Mouse (Mus musculus): Measurements from ENCODE around the gene Rpl7a. TPM values are rescaled to one million over a fixed set of nuclear protein-coding genes. Genes with fewer than 3 reads are reported as not detected.

Rpl7a gene
- total RNA-seq, 2 experiments from 2014 or later, result 228 to 233 TPM

DNA sequence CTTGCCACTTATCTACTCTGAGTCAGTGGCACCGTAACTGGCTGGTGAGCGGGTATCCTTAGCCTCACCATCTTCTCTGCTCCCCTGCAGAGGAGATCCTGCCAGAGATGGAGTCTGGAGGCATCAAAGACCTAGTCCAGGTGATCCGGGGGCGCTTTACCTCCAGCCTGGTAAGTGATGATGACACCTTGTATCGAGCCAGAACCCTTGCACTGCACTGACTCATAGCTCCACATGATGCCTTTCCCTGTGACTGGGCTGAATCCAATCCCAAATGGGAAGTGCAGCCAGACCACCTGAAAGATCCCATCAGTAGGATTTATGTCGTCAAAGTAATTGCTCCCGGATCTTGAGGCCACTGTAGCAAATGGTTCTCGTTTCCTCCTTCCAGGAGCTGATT is 42.3 kb downstream of the Rpl7a start:
- no peak for DNase-seq (ENCODE audit: low spot score in 2 of 2)

GRCm38 (mm10) chr2:26954735-26955395 is 44.3 kb downstream of the Rpl7a start:
- DNase-seq (ENCODE audit: low spot score in 2 of 2), result no peak

DNA sequence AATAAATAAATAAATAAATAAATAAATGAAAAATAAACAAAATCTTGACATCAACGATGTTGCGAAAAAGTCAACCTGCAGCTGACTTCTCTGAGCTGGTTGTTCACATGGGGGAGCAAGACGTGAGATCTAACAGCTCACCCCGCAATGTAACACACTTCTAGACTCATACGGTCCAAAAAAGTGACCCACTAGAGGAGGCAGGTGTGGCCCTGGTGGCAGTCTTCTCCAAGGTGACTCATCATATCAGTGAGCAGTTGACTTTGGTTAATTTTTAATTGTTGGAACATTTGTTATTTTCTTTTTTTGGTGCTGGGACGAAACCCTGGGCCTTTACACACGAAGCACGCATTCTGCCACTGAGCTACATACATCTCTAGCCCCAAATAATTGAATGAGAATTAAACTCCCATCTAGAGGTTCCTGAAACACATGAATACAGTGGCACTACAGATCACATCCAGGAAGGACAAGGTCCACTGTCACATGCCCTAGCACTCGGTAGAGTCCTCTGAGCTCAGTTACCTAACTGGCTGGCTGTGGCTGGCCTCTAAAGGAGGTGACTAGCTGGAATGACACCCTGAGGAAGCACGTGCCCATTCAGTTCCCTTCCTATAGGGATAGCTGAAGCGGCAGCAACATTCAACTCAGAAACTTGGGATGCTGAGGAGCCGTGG is 46.4 kb downstream of the Rpl7a start:
- no peak for DNase-seq (ENCODE audit: low spot score in 2 of 2)

DNA sequence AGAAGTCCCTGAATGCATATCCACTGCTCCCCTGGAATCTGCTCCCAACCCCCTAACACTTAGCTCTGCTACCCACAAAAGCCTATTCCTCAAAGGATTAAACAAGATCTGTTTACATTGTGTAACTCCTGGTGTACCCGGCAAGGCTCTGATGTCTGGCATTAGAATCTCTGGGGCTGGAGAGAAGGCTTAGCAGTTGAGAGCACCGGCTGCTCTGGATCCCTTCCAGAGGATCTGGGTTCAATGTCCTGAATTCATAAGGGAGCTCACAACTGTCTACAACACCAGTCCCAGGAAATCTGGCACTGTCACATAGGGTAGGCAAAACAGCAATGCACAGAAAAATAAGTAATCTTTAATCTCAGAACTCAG is 46.9 kb downstream of the Rpl7a start:
- DNase-seq (ENCODE audit: low spot score in 2 of 2), result no peak

DNA sequence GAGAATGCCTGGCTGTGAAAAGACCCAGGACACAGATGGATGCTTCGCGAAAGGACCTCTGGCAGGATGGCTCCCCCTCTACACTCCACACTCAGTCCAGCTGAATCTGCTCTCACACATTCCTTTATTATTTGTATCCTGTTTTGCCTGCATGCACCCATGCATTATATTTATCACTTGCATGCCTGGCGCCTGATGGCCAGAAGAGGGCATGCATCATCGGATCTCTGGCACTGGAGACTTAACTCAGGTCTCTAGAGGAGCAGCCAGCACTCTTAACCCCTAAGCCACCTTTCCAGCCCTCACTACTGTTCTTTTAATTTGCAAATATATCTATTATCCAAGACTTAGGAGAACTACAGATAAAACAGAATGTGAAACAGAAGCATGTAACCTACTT is 50.2 kb downstream of the Rpl7a start:
- DNase-seq (ENCODE audit: low spot score in 2 of 2), result no peak

Other genes starting within 250 kb of the Rpl7a start
- not detected for gene Lcn4, start 239.5 kb upstream of the Rpl7a start, total RNA-seq (2021)
- not detected for gene Abo, start 45.8 kb upstream of the Rpl7a start, total RNA-seq (2021)
- gene Surf6, start 7.9 kb upstream of the Rpl7a start, total RNA-seq (2021), result 10 to 100 TPM; 27.1 to 29.1 TPM
- 10 to 100 TPM; 42.5 to 49.2 TPM for gene Med22, start 87 bp upstream of the Rpl7a start, total RNA-seq (2021)
- 10 to 100 TPM; 35.3 to 39.9 TPM for gene Surf2, start 5.6 kb downstream of the Rpl7a start, total RNA-seq (2021)
- 100 to 1,000 TPM; 106 to 118 TPM for gene Surf1, start 5.8 kb downstream of the Rpl7a start, total RNA-seq (2021)
- gene Surf4, start 23.2 kb downstream of the Rpl7a start, total RNA-seq (2021), result 10 to 100 TPM; 44.9 to 52.7 TPM
- not detected for gene Stkld1, start 23.3 kb downstream of the Rpl7a start, total RNA-seq (2021)
- 10 to 100 TPM; 55.5 to 66.5 TPM for gene Rexo4, start 53.6 kb downstream of the Rpl7a start, total RNA-seq (2021)
- gene Adamts13, start 62.7 kb downstream of the Rpl7a start, total RNA-seq (2021), result 1 to 10 TPM; 1.3 to 2.7 TPM
- 10 to 100 TPM; 46.8 to 47.0 TPM for gene Cacfd1, start 99.2 kb downstream of the Rpl7a start, total RNA-seq (2021)
- 10 to 100 TPM; 21.5 to 27.5 TPM for gene Slc2a6, start 117.2 kb downstream of the Rpl7a start, total RNA-seq (2021)
- gene Mymk, start 161.4 kb downstream of the Rpl7a start, total RNA-seq (2021), result under 1 TPM; 0.52 to 1.00 TPM
- 10 to 100 TPM; 15.5 to 21.8 TPM for gene Adamtsl2, start 168.6 kb downstream of the Rpl7a start, total RNA-seq (2021)
- gene Fam163b, start 231.7 kb downstream of the Rpl7a start, total RNA-seq (2021), result 100 to 1,000 TPM in 1 of 2 experiments, 10 to 100 TPM in 1; 98.9 to 107 TPM

All from left cerebral cortex, adult 18-20 months (tissue).